Mouse (Mus musculus) midbrain, embryonic 13.5 days (tissue): Measurements from ENCODE around the gene Ddc. TPM values are rescaled to one million over a fixed set of nuclear protein-coding genes. Genes with fewer than 3 reads are reported as not detected.

Experiments
- ATAC-seq: fragments of 200-750 bp; cut with Nextera tagmentation; 2 replicates; pipeline ENCODE4 v1.8.0; 2017; ENCODE audit warnings: mild to moderate bottlenecking, moderate TSS enrichment, moderate library complexity
- H3K27ac ChIP-seq: fragments of 300-500 bp; sonication (generic); 2 replicates; pipeline ENCODE4 v1.5.1; 2015; ENCODE audit warnings: inconsistent platforms, mild to moderate bottlenecking, moderate library complexity
- H3K27me3 ChIP-seq: fragments of 300-500 bp; sonication (generic); 2 replicates; pipeline ENCODE4 v1.6.1; 2015; ENCODE audit warnings: mild to moderate bottlenecking, inconsistent platforms
- H3K36me3 ChIP-seq: fragments of 300-500 bp; sonication (generic); 2 replicates; pipeline ENCODE4 v1.6.1; 2015; ENCODE audit warnings: mild to moderate bottlenecking, inconsistent platforms
- H3K4me1 ChIP-seq: fragments of 300-500 bp; sonication (generic); replicated peaks from 2 replicates; pipeline ENCODE4 v1.6.1; 2015; ENCODE audit warnings: inconsistent platforms
- H3K4me2 ChIP-seq: fragments of 300-500 bp; sonication (generic); replicated peaks from 2 replicates; pipeline ENCODE4 v1.6.1; 2015; ENCODE audit warnings: moderate library complexity, mild to moderate bottlenecking, inconsistent platforms
- H3K4me3 ChIP-seq: fragments of 300-500 bp; sonication (generic); replicated peaks from 2 replicates; pipeline ENCODE4 v1.5.1; 2015; ENCODE audit warnings: mild to moderate bottlenecking, inconsistent platforms
- H3K9ac ChIP-seq: fragments of 300-500 bp; sonication (generic); replicated peaks from 2 replicates; pipeline ENCODE4 v1.6.1; 2015; ENCODE audit warnings: mild to moderate bottlenecking, inconsistent platforms
- H3K9me3 ChIP-seq: fragments of 300-500 bp; sonication (generic); 2 replicates; pipeline ENCODE4 v1.6.1; 2016; ENCODE audit warnings: mild to moderate bottlenecking, inconsistent platforms
- WGBS: fragments of 180-500 bp; shearing (Covaris S2); methylation state at CpG from one replicate; pipeline ENCODE4 v1.1.7; 2015; 5-methylcytosine and 5-hydroxymethylcytosine counted together
- polyA plus RNA-seq: library from polyadenylated mRNA; unstranded; fragments of >200 nt; fragmentation: Nextera tagmentation; extraction: Ambion mirVana; gene quantifications from 2 replicates; pipeline ENCODE4 v1.2.1, GENCODE M21; 2015

The Ddc gene
- polyA plus RNA-seq, 1 experiment from 2014 or later: 43.0 TPM

DNA sequence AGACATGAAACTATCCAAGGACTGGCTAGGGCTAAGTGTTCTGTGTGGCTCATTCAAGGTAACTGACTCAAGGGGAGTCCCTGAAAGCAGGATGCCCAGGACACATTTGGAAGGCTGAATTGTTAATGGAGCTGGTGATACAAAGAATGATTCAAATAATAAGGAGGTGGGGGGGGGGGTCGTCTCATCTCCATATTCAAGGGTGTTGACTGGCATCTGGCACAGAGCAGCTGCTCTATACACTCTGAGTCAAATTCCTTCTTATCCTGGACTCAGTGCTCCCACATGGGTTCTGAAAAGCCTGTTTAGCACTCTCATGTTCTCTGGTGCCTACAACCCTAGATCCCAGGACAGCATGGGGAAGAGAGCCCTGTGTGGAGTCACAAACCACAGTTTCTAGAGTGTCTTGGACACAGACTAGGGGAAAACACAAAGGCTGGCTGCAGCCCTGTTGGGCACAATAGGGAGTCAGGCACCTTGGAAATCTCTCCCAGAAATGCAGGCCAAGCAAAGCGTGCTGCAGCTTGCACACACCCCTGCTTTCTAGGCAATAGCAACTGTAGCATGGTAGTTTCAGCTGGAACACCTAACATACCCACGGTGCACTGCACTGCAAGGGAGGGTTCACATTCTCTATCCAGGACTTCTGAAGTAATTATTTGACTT lies 72.8 kb downstream of the Ddc start:
- no peaks in the 10 kb centered on the region for H3K36me3 ChIP-seq
- H3K27me3 ChIP-seq: no peaks in the 10 kb centered on the region
- ATAC-seq: peak; percentile 15
- peaks cover 72% of the 10 kb centered on the region for H3K4me1 ChIP-seq
- H3K27ac ChIP-seq: peak overlapping the region; percentile 48
- no peaks in the 10 kb centered on the region for H3K9me3 ChIP-seq
- H3K9ac ChIP-seq: no peak overlapping the region
- no peak overlapping the region for H3K4me3 ChIP-seq
- H3K4me2 ChIP-seq: no peak overlapping the region
- 33% methylated on average over 3 of the region's 3 CpGs for WGBS

DNA sequence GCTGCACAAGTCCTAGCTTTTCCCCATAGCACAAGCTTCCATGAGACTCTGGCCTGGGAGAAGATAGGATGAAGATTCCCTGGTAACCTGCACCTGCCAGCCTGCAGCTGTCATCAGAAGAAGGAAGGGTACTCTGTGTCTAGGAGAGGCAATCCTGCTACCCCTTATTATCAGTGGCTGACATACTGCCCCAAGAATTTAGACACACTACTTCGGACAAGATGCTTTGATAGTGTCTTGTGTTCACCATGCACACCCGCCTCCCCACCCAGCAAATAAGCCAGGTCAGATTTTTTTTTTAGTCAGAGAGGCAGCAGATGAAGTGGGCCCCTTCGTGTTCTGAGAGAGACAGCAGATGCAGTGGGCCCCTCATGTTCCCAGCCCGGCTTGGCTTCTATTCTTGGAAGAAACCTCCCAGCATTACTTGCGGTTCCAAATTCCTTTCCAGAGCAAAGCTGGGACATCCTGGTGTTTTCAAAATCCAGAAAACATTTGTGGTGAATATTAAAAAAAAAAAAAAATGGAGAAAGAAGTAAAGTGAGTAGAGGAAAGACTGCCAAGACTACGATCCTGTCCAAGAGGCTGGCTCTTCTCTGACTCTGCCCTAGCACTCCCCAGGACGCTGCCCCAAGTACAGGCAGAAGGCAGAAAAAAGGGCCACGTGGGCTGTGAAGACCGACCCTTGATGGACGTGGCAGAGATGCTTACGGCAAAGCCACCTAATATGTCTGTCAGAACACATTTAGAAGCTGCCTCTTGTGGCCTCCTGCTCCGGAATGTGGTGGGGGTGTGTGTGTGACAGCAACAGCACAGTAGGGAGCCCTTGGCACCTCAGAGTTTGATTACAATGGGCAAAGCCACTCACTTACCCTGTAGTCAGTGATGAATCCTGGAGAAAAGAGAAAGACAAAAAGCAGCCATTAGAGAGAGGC lies 73.7 kb downstream of the Ddc start:
- Histone ChIP-seq H3K4me1 (peaks cover 63% of the 10 kb centered on the region), H3K27ac (peak overlapping the region; percentile 48; the same call in 1 of the 2 replicates), H3K4me3 (no peak overlapping the region), H3K4me2 (no peak overlapping the region), H3K9me3 (no peaks in the 10 kb centered on the region), H3K36me3 (no peaks in the 10 kb centered on the region), H3K9ac (no peak overlapping the region), H3K27me3 (no peaks in the 10 kb centered on the region)
- no peak for ATAC-seq
- 22% methylated on average over 12 of the region's 12 CpGs for WGBS

DNA sequence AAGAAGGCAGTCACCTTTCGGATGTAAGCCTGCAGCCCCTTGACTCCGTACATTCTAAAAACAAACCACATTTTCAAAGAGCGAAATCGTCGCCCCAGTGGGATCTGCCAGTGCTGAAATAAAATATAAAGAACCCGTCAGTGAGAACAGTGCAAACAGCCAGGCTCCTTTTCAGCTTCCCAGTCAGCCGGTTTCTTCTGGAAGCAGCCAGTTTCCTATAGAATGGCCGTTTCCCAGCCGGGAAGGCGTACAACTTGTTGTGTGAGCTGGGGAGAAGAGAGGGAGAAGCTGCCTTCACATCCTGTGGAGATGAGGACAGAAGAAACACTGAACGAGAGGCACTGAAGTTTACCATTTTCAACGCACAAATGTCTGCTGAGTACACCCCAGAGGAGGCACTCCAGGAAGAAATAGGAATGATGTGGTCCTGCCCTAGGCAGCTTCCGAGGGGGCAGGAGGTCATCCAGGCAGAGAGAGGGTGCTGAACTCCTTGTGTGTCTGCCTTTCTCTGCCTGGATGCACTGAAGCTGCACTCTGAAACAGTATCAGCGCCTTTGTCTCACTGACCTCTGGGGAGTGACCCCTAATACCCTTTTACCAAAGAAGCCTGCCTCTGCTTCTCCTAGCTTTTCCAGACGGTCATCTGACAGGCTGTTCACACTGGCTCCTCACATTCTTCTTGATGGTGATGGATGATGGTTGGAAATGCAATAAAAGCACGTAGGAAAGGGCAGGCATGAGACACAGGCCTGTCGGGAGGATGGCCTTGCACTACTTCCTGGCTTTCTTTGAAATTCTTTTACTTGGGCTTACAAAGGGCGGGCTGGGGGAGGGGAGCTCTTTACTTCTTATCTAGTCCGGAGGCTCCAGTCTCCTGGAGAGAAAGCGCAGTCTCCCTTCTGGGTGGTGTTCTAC lies 75.5 kb downstream of the Ddc start:
- H3K27me3 ChIP-seq: no peaks in the 10 kb centered on the region
- peak overlapping the region; percentile 23; the same call in 1 of the 2 replicates for H3K9ac ChIP-seq
- H3K9me3 ChIP-seq: no peaks in the 10 kb centered on the region
- H3K36me3 ChIP-seq: no peaks in the 10 kb centered on the region
- peaks cover 50% of the 10 kb centered on the region for H3K4me1 ChIP-seq
- peak overlapping the region; percentile 25 for H3K4me2 ChIP-seq
- H3K4me3 ChIP-seq: no peak overlapping the region
- WGBS: 6% methylated on average over 20 of the region's 20 CpGs
- 0 out of 2 replicates have a peak, but pooled peaks have one; percentile 5 for ATAC-seq
- peak overlapping the region; percentile 73 for H3K27ac ChIP-seq

- peaks cover 50% of the 10 kb centered on the region for H3K4me1 ChIP-seq
- no peak overlapping the region for H3K4me3 ChIP-seq
- peak; percentile 79 for ATAC-seq
- no peaks in the 10 kb centered on the region for H3K36me3 ChIP-seq
- H3K9me3 ChIP-seq: no peaks in the 10 kb centered on the region
- 9% methylated on average over 14 of the region's 16 CpGs for WGBS
- no peak overlapping the region for H3K9ac ChIP-seq
- no peaks in the 10 kb centered on the region for H3K27me3 ChIP-seq
- H3K4me2 ChIP-seq: peak overlapping the region; percentile 25
- peak overlapping the region; percentile 73 for H3K27ac ChIP-seq
These were observed 76.5 kb downstream of the Ddc start for GRCm38 (mm10) chr11:11821387-11821975.

- Histone ChIP-seq H3K4me3 (no peak overlapping the region), H3K27ac (peak overlapping the region; percentile 35), H3K4me1 (peaks cover 49% of the 10 kb centered on the region), H3K9me3 (no peaks in the 10 kb centered on the region), H3K4me2 (no peak overlapping the region), H3K27me3 (no peaks in the 10 kb centered on the region), H3K36me3 (no peaks in the 10 kb centered on the region), H3K9ac (no peak overlapping the region)
- no peak for ATAC-seq
- WGBS: 74% methylated on average over 3 of the region's 3 CpGs
These were observed 77.2 kb downstream of the Ddc start for GRCm38 (mm10) chr11:11820737-11821136.

DNA sequence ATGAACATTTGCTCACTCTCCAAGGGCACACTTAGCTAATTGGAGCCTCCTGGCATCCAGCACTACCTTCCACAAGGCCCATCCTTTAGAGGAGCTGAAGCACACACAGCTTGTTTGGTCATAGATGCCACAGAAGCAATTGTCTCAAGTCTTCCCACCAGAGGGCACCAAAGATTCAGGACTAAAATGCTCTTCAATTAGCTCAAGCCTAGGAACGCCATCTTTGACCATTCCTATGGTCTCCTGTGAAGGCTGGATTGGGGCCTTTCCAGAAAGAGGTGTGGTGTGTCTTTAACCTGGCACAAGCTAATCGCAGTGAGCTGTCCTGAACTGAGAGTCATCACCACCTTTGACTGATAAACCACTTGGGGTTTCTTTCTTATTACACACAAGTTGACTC lies 77.7 kb downstream of the Ddc start:
- H3K27ac ChIP-seq: no peak overlapping the region; the same call in 1 of the 2 replicates
- H3K4me1 ChIP-seq: peaks cover 44% of the 10 kb centered on the region
- ATAC-seq: peak; percentile 59
- WGBS: 2% methylated on average over 2 of the region's 2 CpGs
- no peak overlapping the region for H3K9ac ChIP-seq
- no peaks in the 10 kb centered on the region for H3K9me3 ChIP-seq
- H3K4me3 ChIP-seq: no peak overlapping the region
- H3K4me2 ChIP-seq: no peak overlapping the region
- no peaks in the 10 kb centered on the region for H3K36me3 ChIP-seq
- no peaks in the 10 kb centered on the region for H3K27me3 ChIP-seq

GRCm38 (mm10) chr11:11819206-11819605 lies 78.7 kb downstream of the Ddc start:
- Histone ChIP-seq H3K27ac (no peak overlapping the region), H3K9me3 (no peaks in the 10 kb centered on the region), H3K27me3 (no peaks in the 10 kb centered on the region), H3K4me3 (no peak overlapping the region), H3K4me2 (no peak overlapping the region), H3K4me1 (peaks cover 34% of the 10 kb centered on the region), H3K36me3 (no peaks in the 10 kb centered on the region), H3K9ac (no peak overlapping the region)
- ATAC-seq: no peak
- 92% methylated on average over 5 of the region's 5 CpGs for WGBS

DNA sequence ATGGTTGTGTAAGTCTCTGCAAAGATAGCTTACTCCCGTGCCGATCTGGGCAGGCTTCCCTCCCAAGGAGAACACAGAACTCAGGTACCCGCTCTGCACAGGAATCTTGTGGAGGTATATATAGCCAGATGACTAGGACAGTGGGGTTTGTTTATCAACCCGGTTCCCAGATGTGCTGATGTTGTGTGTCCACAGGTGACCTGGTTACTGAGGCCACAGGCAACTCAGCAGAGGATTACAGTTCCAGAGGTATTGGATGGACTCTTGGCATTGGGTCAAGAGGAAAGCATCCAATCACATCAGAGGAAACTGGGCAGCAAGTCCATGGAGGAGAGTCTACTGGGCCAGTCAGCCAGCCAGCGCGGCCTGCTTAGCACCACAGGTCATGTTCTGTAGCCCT lies 79.1 kb downstream of the Ddc start:
- no peak overlapping the region for H3K4me3 ChIP-seq
- peaks cover 30% of the 10 kb centered on the region for H3K4me1 ChIP-seq
- ATAC-seq: no peak
- no peak overlapping the region for H3K9ac ChIP-seq
- H3K4me2 ChIP-seq: no peak overlapping the region
- H3K27me3 ChIP-seq: no peaks in the 10 kb centered on the region
- no peaks in the 10 kb centered on the region for H3K9me3 ChIP-seq
- H3K36me3 ChIP-seq: no peaks in the 10 kb centered on the region
- WGBS: 95% methylated on average over 6 of the region's 6 CpGs
- H3K27ac ChIP-seq: no peak overlapping the region

- H3K9me3 ChIP-seq: no peaks in the 10 kb centered on the region
- H3K4me2 ChIP-seq: no peak overlapping the region
- no peaks in the 10 kb centered on the region for H3K36me3 ChIP-seq
- no peak overlapping the region for H3K9ac ChIP-seq
- ATAC-seq: no peak
- H3K27ac ChIP-seq: no peak overlapping the region
- H3K4me3 ChIP-seq: no peak overlapping the region
- H3K27me3 ChIP-seq: no peaks in the 10 kb centered on the region
- 54% methylated on average over 3 of the region's 3 CpGs for WGBS
- peaks cover 2% of the 10 kb centered on the region for H3K4me1 ChIP-seq
These were observed 82.2 kb downstream of the Ddc start for GRCm38 (mm10) chr11:11815737-11816136.

GRCm38 (mm10) chr11:11811906-11812480 lies 86.0 kb downstream of the Ddc start:
- Histone ChIP-seq H3K27me3 (no peaks in the 10 kb centered on the region), H3K4me3 (no peak overlapping the region), H3K4me1 (peaks cover 17% of the 10 kb centered on the region), H3K9ac (peak overlapping the region; percentile 51; the same call in 1 of the 2 replicates), H3K9me3 (no peaks in the 10 kb centered on the region), H3K4me2 (peak overlapping the region; percentile 36), H3K36me3 (no peaks in the 10 kb centered on the region), H3K27ac (0 out of 2 replicates have a peak overlapping the region, but pooled peaks have one; percentile 4)
- WGBS: 21% methylated on average over 9 of the region's 9 CpGs
- no peak for ATAC-seq
